Mouse (Mus musculus) ZHBTc4 (cell line): ENCODE data around the gene Atp6v0c.

Source experiments
- DNase-seq: peaks from one replicate; pipeline ENCODE4 v3.0.0-alpha.2; 2011; ENCODE audit warnings: low read depth, low spot score

Gene Atp6v0c

GRCm38 (mm10) chr17:24169317-24170065, at the start of gene Atp6v0c:
Gene Atp6v0c (minus strand): TSS chr17:24169702.
- peak; percentile 97 for DNase-seq

GRCm38 (mm10) chr17:24216836-24217235, 47.3 kb upstream of the Atp6v0c start:
- DNase-seq, result peak; percentile 90

- DNase-seq, result no peak
These were observed 43.7 kb upstream of the Atp6v0c start for GRCm38 (mm10) chr17:24213186-24213585.

GRCm38 (mm10) chr17:24212441-24213018, 43.0 kb upstream of the Atp6v0c start:
- no peak for DNase-seq

- DNase-seq, result peak; percentile 52
These were observed 42.3 kb upstream of the Atp6v0c start for GRCm38 (mm10) chr17:24211631-24212440.

GRCm38 (mm10) chr17:24210591-24210990, 41.1 kb upstream of the Atp6v0c start:
- no peak for DNase-seq

GRCm38 (mm10) chr17:24209916-24210240, 40.4 kb upstream of the Atp6v0c start:
- DNase-seq, result no peak

GRCm38 (mm10) chr17:24209043-24209915, 39.8 kb upstream of the Atp6v0c start, which contains the start of gene Ntn3:
Gene Ntn3 (minus strand): TSS chr17:24209531.
- DNase-seq, result peak; percentile 69

- peak; percentile 37 for DNase-seq
These were observed 39.1 kb upstream of the Atp6v0c start for GRCm38 (mm10) chr17:24208641-24209042.

- DNase-seq, result no peak
These were observed 38.5 kb upstream of the Atp6v0c start for GRCm38 (mm10) chr17:24207768-24208640.

- peak; percentile 76 for DNase-seq
These were observed 37.2 kb upstream of the Atp6v0c start for GRCm38 (mm10) chr17:24206451-24207351.

GRCm38 (mm10) chr17:24205908-24206361, 36.4 kb upstream of the Atp6v0c start:
- peak; percentile 48 for DNase-seq

- peak; percentile 97 for DNase-seq
These were observed 35.9 kb upstream of the Atp6v0c start, which contains the start of gene Tbc1d24 for GRCm38 (mm10) chr17:24205284-24205888. Gene Tbc1d24 (minus strand): TSS chr17:24205562.

GRCm38 (mm10) chr17:24204846-24205245, 35.3 kb upstream of the Atp6v0c start:
- DNase-seq, result no peak

GRCm38 (mm10) chr17:24203611-24204534, 34.4 kb upstream of the Atp6v0c start:
- DNase-seq, result no peak

GRCm38 (mm10) chr17:24203068-24203467, 33.6 kb upstream of the Atp6v0c start:
- peak; percentile 83 for DNase-seq

- no peak for DNase-seq
These were observed 31.6 kb upstream of the Atp6v0c start for GRCm38 (mm10) chr17:24201092-24201491.

- peak; percentile 81 for DNase-seq
These were observed 30.2 kb upstream of the Atp6v0c start for GRCm38 (mm10) chr17:24199741-24200140.
